Mouse (Mus musculus) embryonic fibroblast, embryonic 13.5 days (primary cell): Measurements from ENCODE around the gene Pir.

Experiments used
- CTCF ChIP-seq: IDR thresholded peaks from 2 replicates; pipeline ENCODE4 v1.5.1; 2011; ENCODE audit warnings: mild to moderate bottlenecking, control low read depth, low read length, moderate library complexity, borderline replicate concordance; ENCODE audit not compliant: insufficient read depth
- POLR2A ChIP-seq: IDR thresholded peaks from 2 replicates; pipeline ENCODE4 v1.6.1; 2011; ENCODE audit warnings: low read depth, mild to moderate bottlenecking, control low read depth, low read length, moderate library complexity

DNA sequence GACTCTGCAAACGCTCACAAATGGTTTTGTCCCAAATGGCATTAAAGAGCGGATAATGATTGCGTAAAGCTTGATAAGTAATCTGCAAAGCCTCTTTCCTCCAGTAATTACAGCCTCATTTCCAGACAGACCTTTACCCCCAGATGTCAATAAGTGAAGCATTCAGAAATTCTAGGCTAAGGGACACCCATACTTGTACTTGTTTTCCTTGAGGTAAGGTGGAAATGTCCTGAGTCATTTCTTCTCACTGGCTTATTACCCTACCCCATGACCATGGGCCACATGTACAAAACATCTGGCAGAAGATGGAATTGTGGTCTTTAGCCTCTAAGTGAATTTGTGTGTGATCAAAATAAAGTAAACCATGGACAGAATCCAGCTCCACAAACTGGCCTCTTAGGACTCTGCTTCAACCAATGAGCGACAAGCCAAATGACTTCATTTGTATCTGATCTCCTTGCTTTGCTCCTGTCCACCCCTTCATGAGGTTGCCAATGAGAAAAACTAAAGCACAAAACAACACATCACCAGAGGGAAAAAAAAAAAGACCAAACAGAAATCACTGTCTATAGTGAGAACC, 76.3 kb downstream of the Pir start:
- TF ChIP-seq POLR2A, result no peak
- no peak for TF ChIP-seq CTCF
